Mouse (Mus musculus): Measurements from ENCODE around the gene Fgfr2. TPM values are rescaled to one million over a fixed set of nuclear protein-coding genes. Genes with fewer than 3 reads are reported as not detected.
A peak's percentile ranks its signal among the peaks of the same experiment; 100 is the strongest.

Fgfr2 gene
- polyA plus RNA-seq, 1 experiment = 1.7 TPM

- Histone ChIP-seq H3K36me3 (ENCODE audit: control insufficient read depth, insufficient read depth) (no peaks in the 10 kb centered on the region), H3K79me3 (ENCODE audit: low read depth) (no peaks in the 10 kb centered on the region), H3K79me2 (ENCODE audit: control insufficient read depth, insufficient read depth) (peaks cover 7% of the 10 kb centered on the region), H3K4me3 (ENCODE audit: insufficient read depth, poor library complexity, severe bottlenecking) (peak within 1 kb of the TSS; percentile 37), H3ac (ENCODE audit: control insufficient read depth, insufficient read length, low read depth) (peak within 1 kb of the TSS; percentile 78), H3K27me3 (ENCODE audit: control insufficient read depth, insufficient read depth, insufficient read length) (no peaks in the 10 kb centered on the region)
- TF ChIP-seq CEBPB (IDR thresholded peaks at IDR 0.05; ENCODE audit: low read depth) (no peak), CTCF (IDR thresholded peaks at IDR 0.05; ENCODE audit: control insufficient read depth, insufficient read depth, insufficient read length) (peak; percentile 90), MAX (IDR thresholded peaks at IDR 0.05) (no peak)
These were observed 1752.3 kb downstream of the Fgfr2 start, which contains the start of gene Pstk for GRCm38 (mm10) chr7:131370648-131371469. Pstk (plus strand) TSS chr7:131371141.

GRCm38 (mm10) chr7:131364131-131364530 is 1759.0 kb downstream of the Fgfr2 start:
- no peak for TF ChIP-seq CEBPB (IDR thresholded peaks at IDR 0.05; ENCODE audit: low read depth)
- TF ChIP-seq USF1 (IDR thresholded peaks at IDR 0.05; ENCODE audit: low read depth) = no peak
- no peak for TF ChIP-seq MYOG (IDR thresholded peaks at IDR 0.05; ENCODE audit: control insufficient read depth, extremely low read depth, insufficient read length)
- TF ChIP-seq MYOD1 (IDR thresholded peaks at IDR 0.05; ENCODE audit: control insufficient read depth, insufficient read length, low read depth) = no peak
- TF ChIP-seq MAX (IDR thresholded peaks at IDR 0.05) = no peak
- TF ChIP-seq FOSL1 (IDR thresholded peaks at IDR 0.05; ENCODE audit: insufficient read depth, low read length, poor library complexity, severe bottlenecking) = no peak
- no peak for TF ChIP-seq CTCF (IDR thresholded peaks at IDR 0.05; ENCODE audit: control insufficient read depth, insufficient read depth, insufficient read length)
- no peak overlapping the region for H3ac ChIP-seq (ENCODE audit: control insufficient read depth, insufficient read length, low read depth)
- H3K27me3 ChIP-seq (ENCODE audit: control insufficient read depth, insufficient read depth, insufficient read length) = no peaks in the 10 kb centered on the region
- peaks cover 19% of the 10 kb centered on the region for H3K79me2 ChIP-seq (ENCODE audit: control insufficient read depth, insufficient read depth)
- no peak overlapping the region for H3K4me3 ChIP-seq (ENCODE audit: insufficient read depth, poor library complexity, severe bottlenecking)
- H3K79me3 ChIP-seq (ENCODE audit: low read depth) = peaks cover 11% of the 10 kb centered on the region
- H3K36me3 ChIP-seq (ENCODE audit: control insufficient read depth, insufficient read depth) = peaks cover 21% of the 10 kb centered on the region

GRCm38 (mm10) chr7:131362615-131363300 is 1760.4 kb downstream of the Fgfr2 start, which contains the start of gene 2310057M21Rik:
2310057M21Rik (minus strand) TSS chr7:131362759.
- Histone ChIP-seq H3K4me3 (ENCODE audit: insufficient read depth, poor library complexity, severe bottlenecking) (peak within 1 kb of the TSS; percentile 59), H3K36me3 (ENCODE audit: control insufficient read depth, insufficient read depth) (peaks cover 34% of the 10 kb centered on the region), H3ac (ENCODE audit: control insufficient read depth, insufficient read length, low read depth) (peak within 1 kb of the TSS; percentile 79), H3K79me2 (ENCODE audit: control insufficient read depth, insufficient read depth) (peaks cover 19% of the 10 kb centered on the region), H3K79me3 (ENCODE audit: low read depth) (peaks cover 11% of the 10 kb centered on the region), H3K27me3 (ENCODE audit: control insufficient read depth, insufficient read depth, insufficient read length) (no peaks in the 10 kb centered on the region)
- no peak for TF ChIP-seq CTCF (IDR thresholded peaks at IDR 0.05; ENCODE audit: control insufficient read depth, insufficient read depth, insufficient read length)
- TF ChIP-seq MAX (IDR thresholded peaks at IDR 0.05) = peak; percentile 84

- H3K27me3 ChIP-seq (ENCODE audit: control insufficient read depth, insufficient read depth, insufficient read length) = no peaks in the 10 kb centered on the region
- peak overlapping the region; percentile 79 for H3ac ChIP-seq (ENCODE audit: control insufficient read depth, insufficient read length, low read depth)
- peaks cover 19% of the 10 kb centered on the region for H3K79me2 ChIP-seq (ENCODE audit: control insufficient read depth, insufficient read depth)
- TF ChIP-seq FOSL1 (IDR thresholded peaks at IDR 0.05; ENCODE audit: insufficient read depth, low read length, poor library complexity, severe bottlenecking) (no peak), CTCF (IDR thresholded peaks at IDR 0.05; ENCODE audit: control insufficient read depth, insufficient read depth, insufficient read length) (no peak), MYOD1 (IDR thresholded peaks at IDR 0.05; ENCODE audit: control insufficient read depth, insufficient read length, low read depth) (no peak), CEBPB (IDR thresholded peaks at IDR 0.05; ENCODE audit: low read depth) (no peak), MYOG (IDR thresholded peaks at IDR 0.05; ENCODE audit: control insufficient read depth, extremely low read depth, insufficient read length) (no peak), MAX (IDR thresholded peaks at IDR 0.05) (no peak), USF1 (IDR thresholded peaks at IDR 0.05; ENCODE audit: low read depth) (no peak)
- peak overlapping the region; percentile 59 for H3K4me3 ChIP-seq (ENCODE audit: insufficient read depth, poor library complexity, severe bottlenecking)
- H3K36me3 ChIP-seq (ENCODE audit: control insufficient read depth, insufficient read depth) = peaks cover 39% of the 10 kb centered on the region
- peaks cover 11% of the 10 kb centered on the region for H3K79me3 ChIP-seq (ENCODE audit: low read depth)
These were observed 1760.9 kb downstream of the Fgfr2 start for GRCm38 (mm10) chr7:131362269-131362614.

- no peak for TF ChIP-seq MYOD1 (IDR thresholded peaks at IDR 0.05; ENCODE audit: control insufficient read depth, insufficient read length, low read depth)
- TF ChIP-seq CEBPB (IDR thresholded peaks at IDR 0.05; ENCODE audit: low read depth) = no peak
- TF ChIP-seq FOSL1 (IDR thresholded peaks at IDR 0.05; ENCODE audit: insufficient read depth, low read length, poor library complexity, severe bottlenecking) = no peak
- TF ChIP-seq CTCF (IDR thresholded peaks at IDR 0.05; ENCODE audit: control insufficient read depth, insufficient read depth, insufficient read length) = no peak
- no peak for TF ChIP-seq MYOG (IDR thresholded peaks at IDR 0.05; ENCODE audit: control insufficient read depth, extremely low read depth, insufficient read length)
- TF ChIP-seq USF1 (IDR thresholded peaks at IDR 0.05; ENCODE audit: low read depth) = no peak
- TF ChIP-seq MAX (IDR thresholded peaks at IDR 0.05) = no peak
- peaks cover 62% of the 10 kb centered on the region for H3K36me3 ChIP-seq (ENCODE audit: control insufficient read depth, insufficient read depth)
- peaks cover 6% of the 10 kb centered on the region for H3K79me2 ChIP-seq (ENCODE audit: control insufficient read depth, insufficient read depth)
- no peak overlapping the region for H3K4me3 ChIP-seq (ENCODE audit: insufficient read depth, poor library complexity, severe bottlenecking)
- no peak overlapping the region for H3ac ChIP-seq (ENCODE audit: control insufficient read depth, insufficient read length, low read depth)
- H3K27me3 ChIP-seq (ENCODE audit: control insufficient read depth, insufficient read depth, insufficient read length) = no peaks in the 10 kb centered on the region
- peaks cover 4% of the 10 kb centered on the region for H3K79me3 ChIP-seq (ENCODE audit: low read depth)
These were observed 1767.0 kb downstream of the Fgfr2 start for GRCm38 (mm10) chr7:131356105-131356504.
